In the genomic region with DNA sequence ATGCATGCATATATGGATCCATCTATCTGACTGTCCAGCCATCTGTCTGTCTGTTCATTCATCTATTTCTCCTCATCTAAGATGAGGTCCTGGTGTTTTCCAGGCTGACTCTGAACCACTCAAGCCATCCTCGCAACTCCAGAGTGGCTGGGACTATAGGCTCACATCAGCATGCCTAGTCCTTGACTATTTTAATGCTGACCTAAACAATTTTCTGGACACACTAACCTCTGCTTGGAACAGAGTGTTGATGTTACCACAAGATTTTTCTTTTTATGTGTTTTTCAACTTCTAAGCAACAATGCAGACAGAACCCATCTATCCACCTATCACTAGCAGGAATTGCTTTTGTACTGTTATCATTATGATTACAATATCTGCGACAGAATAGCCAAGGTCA, we compare ENCODE assay signal across 20 mouse cellular contexts. TPM values are rescaled to one million over a fixed set of nuclear protein-coding genes. Genes with fewer than 3 reads are reported as not detected.
"Had no signal": no experiment of that assay in that cellular context is flagged by ENCODE, and none has a peak within 500 bp of the region (broad histone marks: within the 10 kb centered on the region; RNA-seq: fewer than 3 reads in every experiment).

No protein-coding gene starts in this region.

- H3K9ac ChIP-seq: embryonic facial prominence, embryonic 12.5 days; embryonic facial prominence, embryonic 13.5 days; embryonic facial prominence, embryonic 15.5 days; forebrain, embryonic 12.5 days; forebrain, embryonic 13.5 days; forebrain, embryonic 15.5 days; forebrain, postnatal 0 days had no signal

- DNase-seq: embryo, embryonic 11 days; forebrain, postnatal 0 days; gastrocnemius, adult 2 months; gastrocnemius, postnatal 10 days; gastrocnemius, postnatal 14 days; gastrocnemius, postnatal 25 days; gastrocnemius, postnatal 36 days; heart, adult 11 months; heart, adult 18-20 months; heart, adult 2 months had no signal

- H3K4me2 ChIP-seq: embryonic facial prominence, embryonic 12.5 days; embryonic facial prominence, embryonic 13.5 days; embryonic facial prominence, embryonic 15.5 days; forebrain, embryonic 12.5 days; forebrain, embryonic 13.5 days; forebrain, embryonic 15.5 days had no signal

- H3K27ac ChIP-seq: embryonic facial prominence, embryonic 10.5 days; embryonic facial prominence, embryonic 12.5 days; embryonic facial prominence, embryonic 13.5 days; embryonic facial prominence, embryonic 15.5 days; forebrain, embryonic 10.5 days; forebrain, embryonic 12.5 days; forebrain, embryonic 13.5 days; forebrain, embryonic 15.5 days; gastrocnemius, adult 2 months; heart, adult 2 months; heart, embryonic 10.5 days had no signal

- H3K9me3 ChIP-seq: embryonic facial prominence, embryonic 10.5 days; embryonic facial prominence, embryonic 12.5 days; embryonic facial prominence, embryonic 13.5 days; embryonic facial prominence, embryonic 15.5 days; forebrain, embryonic 10.5 days; forebrain, embryonic 12.5 days; forebrain, embryonic 13.5 days; forebrain, embryonic 15.5 days; heart, embryonic 10.5 days had no signal

- H3K36me3 ChIP-seq: embryonic facial prominence, embryonic 10.5 days; embryonic facial prominence, embryonic 12.5 days; embryonic facial prominence, embryonic 13.5 days; embryonic facial prominence, embryonic 15.5 days; forebrain, embryonic 10.5 days; forebrain, embryonic 12.5 days; forebrain, embryonic 15.5 days; heart, embryonic 10.5 days had no signal

- H3K4me1 ChIP-seq: embryonic facial prominence, embryonic 12.5 days; embryonic facial prominence, embryonic 13.5 days had no signal

- H3K4me3 ChIP-seq: embryonic facial prominence, embryonic 10.5 days; embryonic facial prominence, embryonic 12.5 days; embryonic facial prominence, embryonic 13.5 days; embryonic facial prominence, embryonic 15.5 days; erythroblast, embryonic 14.5 days; forebrain, embryonic 10.5 days; forebrain, embryonic 12.5 days; forebrain, embryonic 13.5 days; forebrain, embryonic 15.5 days; gastrocnemius, adult 2 months; heart, adult 2 months; heart, embryonic 10.5 days had no signal

- H3K27me3 ChIP-seq: embryonic facial prominence, embryonic 12.5 days; embryonic facial prominence, embryonic 13.5 days; embryonic facial prominence, embryonic 15.5 days; forebrain, embryonic 12.5 days; forebrain, embryonic 13.5 days; forebrain, embryonic 15.5 days had no signal

RNA-seq across cellular contexts. Expression of a gene that starts 31.4 kb away (rescaled TPM):
- polyA plus RNA-seq: erythroblast, embryonic 14.5 days had no signal
